Mouse (Mus musculus) CH12.LX (cell line): ENCODE results near the gene Cdh26. TPM values are rescaled to one million over a fixed set of nuclear protein-coding genes. Genes with fewer than 3 reads are reported as not detected.

Experiments used
- DNase-seq: peaks from one replicate; pipeline ENCODE4 v3.0.0-alpha.2; 2013; ENCODE audit errors: extremely low read depth
- H3K27ac ChIP-seq: 2 replicates; pipeline ENCODE4 v1.5.1; 2012; ENCODE audit warnings: low read depth, mild to moderate bottlenecking, control low read depth, moderate library complexity; ENCODE audit not compliant: insufficient read depth
- H3K27me3 ChIP-seq: replicated peaks from 2 replicates; pipeline ENCODE3; 2012; ENCODE audit warnings: inconsistent platforms
- H3K36me3 ChIP-seq, 2 experiments: replicated peaks in 1 of 2; 2 replicates each; pipeline versions ENCODE3 to v1.6.1; 2012; ENCODE audit warnings: inconsistent platforms in 1 of 2, low read length in 1 of 2, mild to moderate bottlenecking in 1 of 2, mixed read lengths in 1 of 2, moderate library complexity in 1 of 2; ENCODE audit not compliant: control insufficient read depth in 1 of 2, insufficient read depth in 1 of 2
- H3K4me1 ChIP-seq, 2 experiments: 2 replicates each; pipeline ENCODE4 v1.6.1; 2012; ENCODE audit warnings: inconsistent platforms in 1 of 2, moderate library complexity in 1 of 2; ENCODE audit not compliant: insufficient read depth in 2 of 2, control insufficient read depth in 1 of 2
- H3K4me2 ChIP-seq: 2 replicates; pipeline ENCODE4 v1.6.1; 2012; ENCODE audit warnings: low read depth, mild to moderate bottlenecking, control low read depth; ENCODE audit not compliant: poor library complexity, insufficient read depth, severe bottlenecking
- H3K4me3 ChIP-seq, 3 experiments: fragments of 150-350 bp in 1 of 3; sonication (generic) in 1 of 3; replicated peaks in 1 of 3; 2 replicates each; pipeline versions ENCODE3 to v1.5.1; 2011 to 2012; ENCODE audit warnings: low read depth in 2 of 3, low read length in 2 of 3, mild to moderate bottlenecking in 2 of 3, moderate library complexity in 2 of 3, control low read depth in 1 of 3, improper control_type of control experiment in 1 of 3, inconsistent platforms in 1 of 3, mixed read lengths in 1 of 3; ENCODE audit not compliant: poor library complexity in 1 of 3
- H3K79me2 ChIP-seq: replicated peaks from 2 replicates; pipeline ENCODE4 v1.6.1; 2012; ENCODE audit warnings: mild to moderate bottlenecking, moderate library complexity; ENCODE audit not compliant: control insufficient read depth, poor library complexity, insufficient read depth, severe bottlenecking; ENCODE audit errors: extremely low read depth
- H3K9ac ChIP-seq: 2 replicates; pipeline ENCODE4 v1.6.1; 2012; ENCODE audit warnings: low read depth, mild to moderate bottlenecking, control low read depth, moderate library complexity; ENCODE audit not compliant: insufficient read depth
- H3K9me3 ChIP-seq: replicated peaks from 2 replicates; pipeline ENCODE3; 2012; ENCODE audit warnings: low read length, inconsistent platforms, mixed read lengths
- BHLHE40 ChIP-seq: IDR thresholded peaks from 2 replicates; pipeline ENCODE4 v1.6.1; 2011; ENCODE audit warnings: mild to moderate bottlenecking, low read depth, low read length, improper control_type of control experiment
- CHD2 ChIP-seq: IDR thresholded peaks from 2 replicates; pipeline ENCODE4 v1.6.1; 2011; ENCODE audit warnings: low read length, improper control_type of control experiment
- ELF1 ChIP-seq: IDR thresholded peaks from 2 replicates; pipeline ENCODE4 v1.6.1; 2014; ENCODE audit warnings: low read depth, mild to moderate bottlenecking, inconsistent platforms, low read length, improper control_type of control experiment
- ETS1 ChIP-seq: conservative IDR thresholded peaks from 2 replicates; pipeline ENCODE4 v1.6.1; 2012; ENCODE audit warnings: low read depth, mild to moderate bottlenecking, inconsistent platforms, low read length, improper control_type of control experiment, moderate library complexity
- GABPA ChIP-seq: IDR thresholded peaks from 2 replicates; pipeline ENCODE4 v1.6.1; 2012; ENCODE audit warnings: low read depth, low read length, improper control_type of control experiment, inconsistent platforms; ENCODE audit not compliant: insufficient replicate concordance
- JUN ChIP-seq: IDR thresholded peaks from 2 replicates; pipeline ENCODE4 v1.6.1; 2011; ENCODE audit warnings: low read depth, mild to moderate bottlenecking, low read length, improper control_type of control experiment, moderate library complexity; ENCODE audit not compliant: insufficient read depth
- JUND ChIP-seq: conservative IDR thresholded peaks from 2 replicates; pipeline ENCODE4 v1.6.1; 2011; ENCODE audit warnings: low read depth, low read length, improper control_type of control experiment
- MAFK ChIP-seq: IDR thresholded peaks from 2 replicates; pipeline ENCODE4 v1.6.1; 2011; ENCODE audit warnings: low read length, improper control_type of control experiment; ENCODE audit not compliant: insufficient replicate concordance
- MAX ChIP-seq: IDR thresholded peaks from 2 replicates; pipeline ENCODE4 v1.6.1; 2011; ENCODE audit warnings: low read length, improper control_type of control experiment
- MAZ ChIP-seq: IDR thresholded peaks from 2 replicates; pipeline ENCODE4 v1.6.1; 2012; ENCODE audit warnings: low read depth, mild to moderate bottlenecking, inconsistent platforms, low read length, improper control_type of control experiment, moderate library complexity
- MXI1 ChIP-seq: IDR thresholded peaks from 2 replicates; pipeline ENCODE4 v1.6.1; 2011; ENCODE audit warnings: mild to moderate bottlenecking, low read depth, low read length, improper control_type of control experiment
- MYC ChIP-seq: IDR thresholded peaks from 2 replicates; pipeline ENCODE4 v1.6.1; 2011; ENCODE audit warnings: low read depth, mild to moderate bottlenecking, improper control_type of control experiment, low read length
- NELFE ChIP-seq: IDR thresholded peaks from 2 replicates; pipeline ENCODE4 v1.6.1; 2011; ENCODE audit warnings: low read depth, low read length, improper control_type of control experiment
- PAX5 ChIP-seq: IDR thresholded peaks from 2 replicates; pipeline ENCODE4 v1.6.1; 2012; ENCODE audit warnings: low read length, inconsistent platforms, mixed read lengths
- RAD21 ChIP-seq: IDR thresholded peaks from 2 replicates; pipeline ENCODE4 v1.6.1; 2011; ENCODE audit warnings: low read depth, mild to moderate bottlenecking, low read length, improper control_type of control experiment, moderate library complexity
- SIN3A ChIP-seq: IDR thresholded peaks from 2 replicates; pipeline ENCODE4 v1.6.1; 2012; ENCODE audit warnings: low read length, improper control_type of control experiment, inconsistent platforms
- TBP ChIP-seq: conservative IDR thresholded peaks from 2 replicates; pipeline ENCODE4 v1.6.1; 2011; ENCODE audit warnings: low read depth, low read length, improper control_type of control experiment
- UBTF ChIP-seq: IDR thresholded peaks from 2 replicates; pipeline ENCODE4 v1.6.1; 2012; ENCODE audit warnings: low read depth, mild to moderate bottlenecking, inconsistent platforms, low read length, improper control_type of control experiment, moderate library complexity
- USF1 ChIP-seq: IDR thresholded peaks from 2 replicates; pipeline ENCODE4 v1.6.1; 2014; ENCODE audit warnings: low read depth, mild to moderate bottlenecking, inconsistent platforms, low read length, improper control_type of control experiment
- USF2 ChIP-seq: conservative IDR thresholded peaks from 2 replicates; pipeline ENCODE4 v1.6.1; 2011; ENCODE audit warnings: low read depth, low read length, improper control_type of control experiment
- ZC3H11A ChIP-seq: IDR thresholded peaks from 2 replicates; pipeline ENCODE4 v1.6.1; 2012; ENCODE audit warnings: low read depth, mild to moderate bottlenecking, inconsistent platforms, low read length, improper control_type of control experiment
- ZKSCAN1 ChIP-seq: IDR thresholded peaks from 2 replicates; pipeline ENCODE4 v1.6.1; 2012; ENCODE audit warnings: low read depth, inconsistent platforms, low read length, improper control_type of control experiment, borderline replicate concordance
- ZMIZ1 ChIP-seq: IDR thresholded peaks from 2 replicates; pipeline ENCODE4 v1.6.1; 2012; ENCODE audit warnings: low read depth, mild to moderate bottlenecking, inconsistent platforms, low read length, improper control_type of control experiment
- ZNF384 ChIP-seq: IDR thresholded peaks from 2 replicates; pipeline ENCODE4 v1.6.1; 2012; ENCODE audit warnings: low read depth, low read length, improper control_type of control experiment, inconsistent platforms
- dilution Hi-C: fragments of 300-500 bp; cut with MboI; formaldehyde crosslinking; loops from 2 replicates; pipeline ENCODE4 v1.14.3; 2020; ENCODE audit warnings: low sequenced_read_pairs; ENCODE audit not compliant: extremely low pct_unique_long_range_greater_than_20kb, extremely low pct_ligation_motif_present
- in situ Hi-C: fragments of 300-500 bp; cut with MboI; formaldehyde crosslinking; loops from 3 replicates; pipeline ENCODE4 v1.14.3; 2019; ENCODE audit warnings: low sequenced_read_pairs, low pct_ligation_motif_present, low pct_unique_long_range_greater_than_20kb, mixed read lengths
- polyA plus RNA-seq: library from polyadenylated mRNA; unstranded; fragments of >175 nt; gene quantifications from 2 replicates; pipeline ENCODE4 v1.2.1, GENCODE M21; 2012; ENCODE audit warnings: low read depth; ENCODE audit not compliant: insufficient read length
- total RNA-seq, 2 experiments: library from RNA; depleted of rRNA; stranded (reverse); fragments of 300-350 nt in 1 of 2; fragments of >200 nt in 1 of 2; gene quantifications; 2 replicates each; pipeline ENCODE4 v1.2.3; 2012 to 2014

Gene Cdh26
- total and polyA plus RNA-seq, 3 experiments: not detected

DNA sequence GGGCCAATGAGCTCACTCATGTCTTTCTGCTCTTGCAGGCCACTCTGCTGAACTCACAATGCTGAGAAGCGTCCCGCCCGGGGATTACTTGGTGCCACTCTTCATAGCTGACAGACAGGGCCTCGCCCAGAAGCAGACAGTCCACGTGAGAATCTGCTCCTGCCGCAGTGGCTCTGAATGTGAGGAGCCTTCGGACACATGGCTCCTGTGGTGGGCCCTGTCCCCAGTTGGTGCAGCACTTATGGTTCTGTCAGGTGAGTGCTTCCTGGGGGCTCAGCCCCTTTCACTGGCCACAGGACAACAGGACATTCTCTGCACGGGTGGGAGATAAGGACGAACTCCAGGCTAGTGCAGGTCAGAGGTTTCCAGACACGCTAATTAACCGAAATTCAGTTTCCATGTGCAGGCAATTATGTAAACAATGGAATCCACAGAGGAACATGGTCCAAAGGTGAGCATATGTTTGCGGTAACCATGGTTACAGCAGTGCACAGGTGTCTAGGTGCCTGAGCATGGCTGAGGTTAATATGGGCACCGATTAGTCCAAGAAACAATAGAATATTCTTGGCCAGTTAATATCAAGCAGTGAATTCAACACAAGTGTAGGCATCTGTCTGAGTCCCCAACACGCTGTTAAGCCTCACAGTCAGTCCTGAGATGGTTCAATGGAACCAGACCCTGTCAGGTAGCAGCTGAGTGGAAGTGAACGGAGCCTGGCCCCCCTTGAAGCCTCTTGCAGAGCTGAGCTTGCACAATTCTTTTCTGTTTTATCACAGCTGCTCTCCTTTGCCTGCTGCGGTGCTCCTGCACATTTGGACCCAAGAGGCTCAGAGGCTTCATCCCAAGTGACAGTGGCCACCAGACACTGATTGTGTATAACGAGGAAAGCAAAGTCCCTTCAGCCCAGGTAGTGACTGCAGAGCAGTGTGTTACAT lies 41.5 kb downstream of the Cdh26 start:
- Histone ChIP-seq H3K27ac (no peak overlapping the region), H3K9ac (no peak overlapping the region), H3K79me2 (no peaks in the 10 kb centered on the region), H3K4me1 (no peaks in the 10 kb centered on the region), H3K27me3 (peaks cover 49% of the 10 kb centered on the region), H3K36me3 (no peaks in the 10 kb centered on the region), H3K9me3 (peaks cover 14% of the 10 kb centered on the region), H3K4me3 (no peak overlapping the region), H3K4me2 (no peak overlapping the region)
- in situ Hi-C loops: no loop called here
- TF ChIP-seq MYC: no peak
- no peak for TF ChIP-seq MAFK
- no peak for TF ChIP-seq SIN3A
- no peak for TF ChIP-seq USF1
- no peak for TF ChIP-seq ZC3H11A
- no peak for TF ChIP-seq JUN
- dilution Hi-C loops: no loop called here
- DNase-seq: no peak

DNA sequence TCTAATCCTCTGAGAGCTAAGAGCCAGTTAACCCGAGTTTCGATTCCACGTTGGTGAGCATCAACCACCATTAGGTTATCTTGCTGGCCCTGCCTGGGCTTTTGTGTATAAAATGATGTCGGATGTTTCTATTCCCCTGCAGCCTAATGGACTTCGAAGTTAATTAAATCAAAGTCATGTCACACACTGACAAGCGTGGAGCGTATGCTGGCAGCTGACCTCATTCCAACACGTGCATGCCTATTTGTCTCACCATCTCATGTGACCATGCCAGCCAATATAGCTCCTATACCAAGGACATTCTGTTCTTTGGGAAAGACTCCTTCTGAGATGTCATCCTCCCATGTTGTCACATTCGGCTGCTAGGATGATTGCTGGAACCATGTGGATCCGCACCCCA lies 43.6 kb downstream of the Cdh26 start:
- H3K27me3 ChIP-seq: peaks cover 45% of the 10 kb centered on the region
- no peak overlapping the region for H3K4me3 ChIP-seq
- in situ Hi-C loops (no loop called here), dilution Hi-C loops (no loop called here)
- H3K36me3 ChIP-seq: no peaks in the 10 kb centered on the region
- no peak for DNase-seq
- no peaks in the 10 kb centered on the region for H3K4me1 ChIP-seq
- no peak overlapping the region for H3K4me2 ChIP-seq
- no peak overlapping the region for H3K9ac ChIP-seq
- H3K9me3 ChIP-seq: peaks cover 14% of the 10 kb centered on the region
- no peak overlapping the region for H3K27ac ChIP-seq
- no peaks in the 10 kb centered on the region for H3K79me2 ChIP-seq
- no peak for TF ChIP-seq JUND
- TF ChIP-seq JUN: no peak
- no peak for TF ChIP-seq MAX
- no peak for TF ChIP-seq SIN3A
- TF ChIP-seq RAD21: no peak

DNA sequence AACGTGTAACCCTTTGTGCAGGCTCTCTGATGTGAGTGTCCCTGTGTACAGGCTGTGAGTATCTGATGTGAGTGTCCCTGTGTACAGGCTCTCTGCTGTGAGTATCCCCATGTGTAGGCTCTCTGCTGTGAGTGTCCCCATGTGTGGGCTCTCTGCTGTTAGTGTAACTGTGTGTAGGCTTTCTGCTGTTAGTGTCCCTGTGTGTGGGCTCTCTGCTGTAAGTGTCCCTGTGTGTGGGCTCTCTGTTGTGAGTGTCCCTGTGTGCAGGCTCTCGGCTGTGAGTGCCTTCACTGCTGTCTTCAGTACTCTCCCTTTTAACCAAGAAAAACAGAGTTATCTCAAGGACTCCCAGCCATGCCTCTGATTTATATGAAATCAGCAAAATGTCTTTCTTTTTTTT lies 46.9 kb downstream of the Cdh26 start:
- TF ChIP-seq TBP: no peak
- no peak for TF ChIP-seq ZMIZ1
- no peak for TF ChIP-seq GABPA
- no peak for TF ChIP-seq ZNF384
- TF ChIP-seq JUND: no peak
- no peak for TF ChIP-seq ELF1
- TF ChIP-seq JUN: no peak
- no peak for TF ChIP-seq ETS1
- no peak for TF ChIP-seq NELFE
- TF ChIP-seq BHLHE40: no peak
- no peak for TF ChIP-seq USF2
- no peak for TF ChIP-seq CHD2
- TF ChIP-seq ZKSCAN1: no peak
- no peak for TF ChIP-seq MAZ
- TF ChIP-seq MXI1: no peak
- no peak for TF ChIP-seq PAX5
- no peak for TF ChIP-seq UBTF
- Histone ChIP-seq H3K4me1 (no peaks in the 10 kb centered on the region), H3K9ac (no peak overlapping the region), H3K4me3 (no peak overlapping the region), H3K9me3 (peaks cover 14% of the 10 kb centered on the region), H3K27me3 (peaks cover 26% of the 10 kb centered on the region), H3K36me3 (no peaks in the 10 kb centered on the region), H3K79me2 (no peaks in the 10 kb centered on the region), H3K27ac (no peak overlapping the region), H3K4me2 (no peak overlapping the region)
- dilution Hi-C loops: no loop called here
- in situ Hi-C loops: no loop called here
- no peak for DNase-seq
